Mouse (Mus musculus) cerebellum, postnatal 10 days (tissue): ENCODE results near the gene Creb3l2.

Experiments used
- DNase-seq, 2 experiments: peaks; one replicate each; pipeline ENCODE4 v3.0.0; 2021; ENCODE audit warnings: mixed read lengths in 2 of 2

Gene Creb3l2

GRCm38 (mm10) chr6:37369750-37370149 is 72.2 kb downstream of the Creb3l2 start:
- no peak for DNase-seq

- DNase-seq: no peak
These were observed 73.7 kb downstream of the Creb3l2 start for GRCm38 (mm10) chr6:37368281-37368680.

GRCm38 (mm10) chr6:37366991-37367390 is 75.0 kb downstream of the Creb3l2 start:
- DNase-seq: no peak

- no peak for DNase-seq
These were observed 76.8 kb downstream of the Creb3l2 start for GRCm38 (mm10) chr6:37365179-37365578.

GRCm38 (mm10) chr6:37364361-37364760 is 77.6 kb downstream of the Creb3l2 start:
- DNase-seq: no peak

- DNase-seq: no peak
These were observed 81.0 kb downstream of the Creb3l2 start for GRCm38 (mm10) chr6:37360813-37361385.

- DNase-seq: peak; percentile 88 to 91
These were observed 87.3 kb downstream of the Creb3l2 start for GRCm38 (mm10) chr6:37354449-37355179.

GRCm38 (mm10) chr6:37353616-37354015 is 88.3 kb downstream of the Creb3l2 start:
- DNase-seq: no peak

GRCm38 (mm10) chr6:37351731-37352380 is 90.1 kb downstream of the Creb3l2 start:
- DNase-seq: peak; percentile 89

- DNase-seq: no peak
These were observed 91.6 kb downstream of the Creb3l2 start for GRCm38 (mm10) chr6:37350315-37350714.

GRCm38 (mm10) chr6:37347606-37348005 is 94.3 kb downstream of the Creb3l2 start:
- no peak for DNase-seq

- DNase-seq: no peak
These were observed 103.9 kb downstream of the Creb3l2 start for GRCm38 (mm10) chr6:37338055-37338454.

- no peak for DNase-seq
These were observed 105.1 kb downstream of the Creb3l2 start for GRCm38 (mm10) chr6:37336831-37337260.

- no peak for DNase-seq
These were observed 105.6 kb downstream of the Creb3l2 start for GRCm38 (mm10) chr6:37336381-37336780.

- no peak for DNase-seq
These were observed 109.1 kb downstream of the Creb3l2 start for GRCm38 (mm10) chr6:37332846-37333245.

GRCm38 (mm10) chr6:37329901-37330864 is 111.8 kb downstream of the Creb3l2 start:
- DNase-seq: peak; percentile 66 to 77

GRCm38 (mm10) chr6:37329376-37329775 is 112.6 kb downstream of the Creb3l2 start:
- no peak for DNase-seq

GRCm38 (mm10) chr6:37328671-37329070 is 113.3 kb downstream of the Creb3l2 start:
- peak; percentile 55 to 71 for DNase-seq

- DNase-seq: peak in 1 of 2 experiments; percentile 16
These were observed 114.4 kb downstream of the Creb3l2 start for GRCm38 (mm10) chr6:37327519-37327918.

GRCm38 (mm10) chr6:37326603-37326955 is 115.4 kb downstream of the Creb3l2 start:
- peak; percentile 65 to 76 for DNase-seq

GRCm38 (mm10) chr6:37325906-37326602 is 115.9 kb downstream of the Creb3l2 start:
- peak; percentile 56 to 60 for DNase-seq

- DNase-seq: no peak
These were observed 116.9 kb downstream of the Creb3l2 start for GRCm38 (mm10) chr6:37325076-37325475.
